Mouse (Mus musculus) intestine, embryonic 14.5 days (tissue): ENCODE results near the gene Ptch1. TPM values are rescaled to one million over a fixed set of nuclear protein-coding genes. Genes with fewer than 3 reads are reported as not detected.

Experiments
- ATAC-seq: fragments of 200-750 bp; cut with Nextera tagmentation; replicated peaks from 2 replicates; pipeline ENCODE4 v1.8.0; 2017; ENCODE audit warnings: low read depth, moderate number of reproducible peaks, moderate TSS enrichment, moderate library complexity; ENCODE audit not compliant: low FRiP score, low TSS enrichment
- DNase-seq: peaks from one replicate; pipeline ENCODE4 v3.0.0-alpha.2; 2018; ENCODE audit warnings: low spot score
- H3K27ac ChIP-seq: fragments of 300-500 bp; sonication (generic); 2 replicates; pipeline ENCODE4 v1.5.1; 2014; ENCODE audit warnings: low read depth, mild to moderate bottlenecking, control low read depth
- H3K27me3 ChIP-seq: fragments of 300-500 bp; sonication (generic); replicated peaks from 2 replicates; pipeline ENCODE4 v1.6.1; 2014; ENCODE audit warnings: low read length, control low read depth; ENCODE audit not compliant: control insufficient read depth, insufficient read depth
- H3K36me3 ChIP-seq: fragments of 300-500 bp; sonication (generic); 2 replicates; pipeline ENCODE4 v1.6.1; 2014; ENCODE audit warnings: low read length, control low read depth; ENCODE audit not compliant: control insufficient read depth, insufficient read depth
- H3K4me1 ChIP-seq: fragments of 300-500 bp; sonication (generic); replicated peaks from 2 replicates; pipeline ENCODE4 v1.6.1; 2014; ENCODE audit warnings: low read length, control low read depth, mixed read lengths; ENCODE audit not compliant: control insufficient read depth, insufficient read depth
- H3K4me2 ChIP-seq: fragments of 300-500 bp; sonication (generic); 2 replicates; pipeline ENCODE4 v1.6.1; 2014; ENCODE audit warnings: low read length
- H3K4me3 ChIP-seq: fragments of 300-500 bp; sonication (generic); 2 replicates; pipeline ENCODE4 v1.5.1; 2014; ENCODE audit warnings: low read depth, low read length, control low read depth, mixed read lengths
- H3K9ac ChIP-seq: fragments of 300-500 bp; sonication (generic); 2 replicates; pipeline ENCODE4 v1.6.1; 2014; ENCODE audit warnings: mild to moderate bottlenecking, low read length
- H3K9me3 ChIP-seq: fragments of 300-500 bp; sonication (generic); 2 replicates; pipeline ENCODE4 v1.6.1; 2016; ENCODE audit warnings: low read length, control low read depth; ENCODE audit not compliant: control insufficient read depth
- WGBS: fragments of 180-500 bp; shearing (Covaris S2); extraction: QIAGEN DNeasy Blood & Tissue Kit; methylation state at CpG from one replicate; pipeline ENCODE4 v1.1.7; 2014; 5-methylcytosine and 5-hydroxymethylcytosine counted together
- polyA plus RNA-seq: library from polyadenylated mRNA; unstranded; fragments of >200 nt; fragmentation: Nextera tagmentation; extraction: Ambion mirVana; gene quantifications from 2 replicates; pipeline ENCODE4 v1.2.1, GENCODE M21; 2014

The Ptch1 gene
- polyA plus RNA-seq, 1 experiment from 2014 or later: 62.8 TPM

- Histone ChIP-seq H3K9me3 (no peaks in the 10 kb centered on the region), H3K27ac (peak overlapping the region; percentile 38), H3K27me3 (no peaks in the 10 kb centered on the region), H3K4me1 (peaks cover 46% of the 10 kb centered on the region), H3K4me2 (no peak overlapping the region; the same call in 1 of the 2 replicates), H3K9ac (peak overlapping the region; percentile 30; the same call in 1 of the 2 replicates), H3K36me3 (peaks cover 61% of the 10 kb centered on the region), H3K4me3 (no peak overlapping the region)
- ATAC-seq (no peak), DNase-seq (no peak)
- WGBS: 34% methylated on average over 5 of the region's 5 CpGs
These were observed 24.2 kb downstream of the Ptch1 start for GRCm38 (mm10) chr13:63549210-63549609.

GRCm38 (mm10) chr13:63548571-63548970, 24.8 kb downstream of the Ptch1 start:
- no peaks in the 10 kb centered on the region for H3K9me3 ChIP-seq
- 58% methylated on average over 4 of the region's 4 CpGs for WGBS
- ATAC-seq (no peak), DNase-seq (no peak)
- peak overlapping the region; percentile 38 for H3K27ac ChIP-seq
- peaks cover 67% of the 10 kb centered on the region for H3K36me3 ChIP-seq
- no peak overlapping the region for H3K4me2 ChIP-seq
- H3K9ac ChIP-seq: no peak overlapping the region
- no peaks in the 10 kb centered on the region for H3K27me3 ChIP-seq
- H3K4me3 ChIP-seq: no peak overlapping the region
- peaks cover 40% of the 10 kb centered on the region for H3K4me1 ChIP-seq

- Histone ChIP-seq H3K36me3 (peaks cover 80% of the 10 kb centered on the region), H3K9ac (no peak overlapping the region), H3K27me3 (no peaks in the 10 kb centered on the region), H3K4me2 (no peak overlapping the region), H3K4me1 (peaks cover 10% of the 10 kb centered on the region), H3K27ac (no peak overlapping the region), H3K9me3 (no peaks in the 10 kb centered on the region), H3K4me3 (no peak overlapping the region)
- WGBS: 73% methylated on average over 7 of the region's 7 CpGs
- DNase-seq: no peak
- no peak for ATAC-seq
These were observed 28.1 kb downstream of the Ptch1 start for GRCm38 (mm10) chr13:63545291-63545690.

GRCm38 (mm10) chr13:63544967-63545253, 28.5 kb downstream of the Ptch1 start:
- 36% methylated on average over 5 of the region's 5 CpGs for WGBS
- no peaks in the 10 kb centered on the region for H3K9me3 ChIP-seq
- no peak for DNase-seq

GRCm38 (mm10) chr13:63544119-63544966, 29.1 kb downstream of the Ptch1 start:
- Histone ChIP-seq H3K9me3 (no peaks in the 10 kb centered on the region), H3K4me2 (no peak overlapping the region), H3K4me3 (no peak overlapping the region), H3K27ac (no peak overlapping the region), H3K27me3 (no peaks in the 10 kb centered on the region), H3K36me3 (peaks cover 87% of the 10 kb centered on the region), H3K9ac (no peak overlapping the region), H3K4me1 (peaks cover 7% of the 10 kb centered on the region)
- WGBS: 72% methylated on average over 13 of the region's 13 CpGs
- no peak for DNase-seq
- no peak for ATAC-seq

More at GRCm38 (mm10) chr13:63544967-63545253, 28.5 kb downstream of the Ptch1 start:
- no peak overlapping the region for H3K27ac ChIP-seq
- peaks cover 10% of the 10 kb centered on the region for H3K4me1 ChIP-seq
- no peaks in the 10 kb centered on the region for H3K27me3 ChIP-seq
- H3K4me2 ChIP-seq: no peak overlapping the region
- H3K4me3 ChIP-seq: no peak overlapping the region
- no peak overlapping the region for H3K9ac ChIP-seq
- no peak for ATAC-seq
- peaks cover 81% of the 10 kb centered on the region for H3K36me3 ChIP-seq

- Histone ChIP-seq H3K27ac (no peak overlapping the region), H3K4me3 (no peak overlapping the region), H3K4me2 (no peak overlapping the region), H3K27me3 (no peaks in the 10 kb centered on the region), H3K36me3 (peaks cover 96% of the 10 kb centered on the region), H3K4me1 (no peaks in the 10 kb centered on the region; the same call in none of the 2 replicates), H3K9ac (no peak overlapping the region), H3K9me3 (no peaks in the 10 kb centered on the region)
- ATAC-seq (no peak), DNase-seq (no peak)
- 45% methylated on average over 6 of the region's 6 CpGs for WGBS
These were observed 29.9 kb downstream of the Ptch1 start for GRCm38 (mm10) chr13:63543459-63543858.

- H3K9ac ChIP-seq: no peak overlapping the region
- H3K4me3 ChIP-seq: no peak overlapping the region
- 81% methylated on average over 3 of the region's 3 CpGs for WGBS
- H3K36me3 ChIP-seq: peaks cover 100% of the 10 kb centered on the region
- H3K4me1 ChIP-seq: no peaks in the 10 kb centered on the region; the same call in none of the 2 replicates
- H3K27me3 ChIP-seq: no peaks in the 10 kb centered on the region
- DNase-seq (no peak), ATAC-seq (no peak)
- H3K4me2 ChIP-seq: no peak overlapping the region
- H3K9me3 ChIP-seq: no peaks in the 10 kb centered on the region
- H3K27ac ChIP-seq: no peak overlapping the region
These were observed 30.5 kb downstream of the Ptch1 start for GRCm38 (mm10) chr13:63542796-63543384.

- Histone ChIP-seq H3K4me1 (no peaks in the 10 kb centered on the region; the same call in none of the 2 replicates), H3K9me3 (no peaks in the 10 kb centered on the region), H3K27me3 (no peaks in the 10 kb centered on the region), H3K36me3 (peaks cover 100% of the 10 kb centered on the region), H3K27ac (no peak overlapping the region), H3K4me3 (no peak overlapping the region), H3K9ac (no peak overlapping the region), H3K4me2 (no peak overlapping the region)
- no peak for DNase-seq
- no peak for ATAC-seq
These were observed 31.9 kb downstream of the Ptch1 start for GRCm38 (mm10) chr13:63541510-63541909.
